Mouse (Mus musculus): ENCODE measurements around the gene Tacc2.
A peak's percentile ranks its signal among the peaks of the same experiment; 100 is the strongest.

Gene Tacc2

DNA sequence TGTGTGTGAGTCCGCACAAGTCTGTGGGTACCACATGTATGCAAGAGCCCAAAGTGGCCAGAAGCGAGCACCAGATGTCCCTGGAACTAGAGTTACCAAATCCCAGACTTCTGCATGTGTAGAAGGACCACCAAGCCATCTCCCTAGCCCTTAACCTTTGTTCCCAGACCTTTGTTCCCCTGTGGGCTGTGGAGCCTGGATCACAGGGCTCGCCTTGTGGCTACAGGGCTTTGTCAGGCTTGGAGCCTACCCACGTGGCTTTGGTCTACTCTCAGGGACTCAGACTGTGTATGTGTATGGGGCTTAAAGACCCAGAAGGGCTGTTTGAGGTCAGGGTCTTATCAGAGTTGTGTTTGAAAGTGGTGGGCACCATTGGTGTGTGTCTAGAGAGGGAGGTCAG is 111.4 kb downstream of the Tacc2 start:
- no peak for DNase-seq (ENCODE audit: low spot score)

DNA sequence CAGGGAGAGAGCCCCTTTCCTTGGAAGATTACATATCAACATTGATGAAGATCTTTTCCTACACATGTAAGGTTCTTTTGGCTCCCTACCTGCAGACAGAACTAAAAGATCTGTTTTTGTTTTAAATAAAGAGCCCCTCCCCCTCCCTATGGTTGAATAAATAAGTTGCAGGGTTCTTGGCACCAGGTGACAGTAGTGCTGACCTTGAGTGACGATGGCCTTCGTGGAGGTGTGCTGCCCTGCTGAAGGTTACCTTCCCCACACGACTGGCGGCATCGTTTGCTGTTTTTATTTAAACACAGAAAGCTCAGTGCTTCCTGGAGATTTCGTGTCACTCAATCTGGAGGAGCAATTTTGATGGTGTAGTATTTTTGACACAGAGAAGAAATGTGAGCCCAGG is 113.6 kb downstream of the Tacc2 start:
- DNase-seq (ENCODE audit: low spot score): no peak

DNA sequence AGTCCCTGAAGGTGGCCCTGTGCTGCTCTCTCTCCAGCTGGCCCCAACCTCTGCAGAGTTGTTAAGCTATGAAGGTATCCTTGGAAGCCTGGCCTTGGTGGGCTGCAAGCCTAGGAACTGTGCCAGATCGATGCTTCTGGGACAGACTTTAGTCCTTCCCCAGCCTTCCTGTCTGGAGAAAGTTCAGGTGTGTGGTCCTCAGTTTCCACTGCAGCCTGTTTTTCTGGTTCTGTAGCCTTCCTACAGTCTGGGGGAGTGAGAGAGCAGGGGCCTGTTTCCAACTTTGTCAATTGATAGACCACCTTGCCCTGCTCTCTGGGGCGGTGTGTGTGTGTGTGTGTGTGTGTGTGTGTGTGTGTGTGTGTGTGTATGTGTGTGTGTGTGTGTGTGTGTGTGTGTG is 114.7 kb downstream of the Tacc2 start:
- DNase-seq (ENCODE audit: low spot score): no peak

DNA sequence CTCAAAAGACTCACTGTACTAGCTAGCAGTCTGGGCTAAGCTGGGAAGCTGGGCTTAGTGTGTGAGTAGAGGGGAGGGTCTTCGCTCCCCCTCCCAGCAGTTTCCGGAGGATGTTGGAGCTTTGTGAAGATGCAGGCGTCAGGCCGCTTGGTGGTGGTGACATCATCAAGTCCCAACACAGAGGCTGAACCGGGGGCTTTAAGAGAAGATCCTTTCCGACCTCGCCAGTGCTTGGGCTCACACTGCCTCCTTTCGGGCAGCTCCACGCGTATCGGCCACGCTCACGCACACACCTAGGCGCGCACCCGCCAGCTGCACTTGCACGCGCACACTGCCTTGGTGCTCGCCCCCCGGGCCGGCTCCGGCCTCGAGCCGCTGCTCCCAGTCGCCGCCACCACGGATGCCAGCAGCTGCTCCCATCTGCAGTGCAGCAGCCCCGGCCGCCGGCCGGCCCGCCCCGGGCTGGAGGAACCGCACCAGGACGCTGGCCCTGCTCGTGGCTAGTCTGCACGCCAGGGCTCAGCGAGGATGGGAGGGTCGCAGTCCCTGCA is 115.2 kb downstream of the Tacc2 start:
- peak; percentile 22 for DNase-seq (ENCODE audit: low spot score)

DNA sequence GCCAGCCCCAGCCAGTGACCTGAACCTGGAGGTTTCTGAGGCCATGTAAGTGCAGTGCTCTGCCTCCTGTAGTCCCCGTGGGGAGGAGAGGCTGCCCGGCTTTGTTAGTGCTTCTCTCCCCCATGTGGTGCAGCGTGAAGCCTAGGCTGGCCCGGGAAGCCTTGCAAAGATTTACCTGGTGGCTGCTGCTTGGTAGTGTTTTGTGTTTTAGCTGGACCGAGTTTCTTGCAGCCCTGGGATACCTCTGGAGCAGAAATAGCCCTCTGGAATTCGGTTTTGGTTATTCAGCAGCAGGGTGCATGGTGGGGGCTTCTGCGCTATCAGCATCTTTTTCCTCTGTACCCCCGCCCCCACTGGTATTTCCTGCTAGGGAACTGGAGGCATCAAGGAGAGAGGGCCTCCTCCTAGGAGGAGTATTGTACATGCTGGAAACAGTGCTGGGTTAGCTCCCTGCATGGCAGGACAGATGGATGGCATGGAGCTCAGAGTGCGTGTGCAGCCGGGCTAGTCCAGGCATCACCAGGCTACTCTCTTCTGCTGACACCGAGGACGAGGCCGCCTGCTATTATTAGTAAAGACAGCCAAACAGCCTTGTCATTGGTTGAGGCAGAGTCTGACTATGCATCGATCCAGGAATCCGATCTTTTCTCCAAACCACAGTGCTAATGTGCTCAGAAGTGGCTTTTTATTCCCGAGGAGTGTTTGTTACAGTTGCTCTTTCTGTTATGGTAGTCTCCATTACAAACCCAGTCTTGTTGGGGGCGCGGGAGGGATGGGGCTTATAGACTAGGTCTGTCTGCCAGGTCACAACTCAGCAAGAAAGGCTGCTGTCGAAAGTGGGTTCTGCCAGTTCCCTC is 115.9 kb downstream of the Tacc2 start:
- DNase-seq (ENCODE audit: low spot score): no peak

DNA sequence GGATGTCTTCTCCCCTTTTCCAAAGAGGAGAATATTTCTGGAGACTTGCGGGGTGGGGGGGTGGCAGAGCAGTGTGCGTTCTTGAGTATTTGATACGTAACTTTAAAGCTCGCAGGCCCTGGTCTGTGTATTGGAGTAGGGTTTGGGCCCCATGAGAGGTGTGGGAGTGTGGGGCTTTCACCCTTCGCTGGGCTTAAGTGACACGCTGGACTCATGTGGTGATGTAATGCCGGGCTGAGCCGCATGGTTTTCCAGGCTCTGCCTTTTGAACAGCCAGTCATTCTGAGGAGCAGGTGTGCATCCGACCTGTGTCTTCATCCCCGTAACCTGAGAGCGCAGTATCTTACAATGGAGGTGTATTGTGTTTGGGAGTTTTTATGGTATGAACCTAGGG is 116.6 kb downstream of the Tacc2 start:
- DNase-seq (ENCODE audit: low spot score): no peak

GRCm38 (mm10) chr7:130695669-130696338 is 118.6 kb downstream of the Tacc2 start:
- DNase-seq (ENCODE audit: low spot score): no peak

DNA sequence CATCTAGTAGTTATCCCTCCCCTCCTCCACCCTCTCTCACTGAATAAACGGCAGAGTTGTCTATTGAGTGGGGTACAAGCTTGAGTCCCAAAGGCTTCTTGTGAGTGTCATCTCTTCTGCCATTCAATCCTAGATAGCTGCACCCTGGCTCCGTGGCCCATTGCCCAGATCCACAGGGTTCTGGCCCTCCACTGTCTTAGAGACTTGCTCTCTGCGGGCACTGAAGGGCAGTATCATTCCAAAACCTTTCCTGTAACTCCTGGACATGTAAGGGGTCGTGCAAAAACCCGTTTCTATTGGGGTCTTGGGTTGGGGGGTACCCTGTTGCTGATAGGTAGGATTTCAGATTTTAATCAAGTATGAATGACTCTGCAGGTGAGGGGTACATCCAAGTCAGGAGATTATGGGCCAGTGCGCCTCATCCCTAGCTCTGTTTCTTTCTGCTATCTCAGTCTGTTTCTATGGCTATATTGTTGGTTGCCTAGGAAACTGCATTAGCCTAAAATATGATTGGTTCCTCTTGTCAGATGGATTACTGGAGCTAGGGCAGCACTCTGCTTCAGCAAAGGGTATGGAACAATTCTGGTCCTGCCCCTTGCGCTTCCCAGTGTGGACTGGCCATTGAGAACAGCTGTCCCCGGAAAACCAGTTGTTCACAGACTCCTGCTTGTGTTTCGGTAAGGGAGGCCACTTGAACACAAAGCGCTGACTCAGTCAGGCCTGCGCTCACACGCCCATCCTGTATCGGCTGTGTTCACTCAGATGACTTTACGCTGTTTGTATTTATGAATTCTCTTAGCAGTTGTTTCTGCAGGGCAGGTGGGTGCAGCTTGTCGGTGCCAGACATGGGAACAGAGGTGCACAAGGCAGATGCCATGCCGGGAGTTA is 119.4 kb downstream of the Tacc2 start:
- DNase-seq (ENCODE audit: low spot score): no peak

- no peak for DNase-seq (ENCODE audit: low spot score)
Observed at GRCm38 (mm10) chr7:130698480-130698879, 121.2 kb downstream of the Tacc2 start.

DNA sequence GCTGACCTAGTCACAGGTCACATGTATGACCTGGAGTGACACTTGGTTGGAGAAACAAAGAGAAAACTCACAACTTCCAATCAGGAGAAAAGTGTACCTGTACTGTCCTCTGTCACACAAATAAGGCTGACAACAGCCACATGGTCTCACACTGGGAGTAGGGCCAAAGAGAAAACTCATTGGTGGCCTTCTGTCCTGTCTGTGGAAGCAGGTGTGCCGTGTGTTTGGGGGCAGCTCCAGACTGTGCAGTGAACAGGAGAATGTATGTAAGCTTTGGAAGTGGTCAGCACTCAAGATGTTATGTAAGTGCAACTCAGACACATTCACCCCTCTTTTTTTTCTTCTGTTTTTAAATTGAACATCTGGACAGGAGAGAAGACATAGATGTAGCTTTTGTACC is 124.1 kb downstream of the Tacc2 start:
- no peak for DNase-seq (ENCODE audit: low spot score)

DNA sequence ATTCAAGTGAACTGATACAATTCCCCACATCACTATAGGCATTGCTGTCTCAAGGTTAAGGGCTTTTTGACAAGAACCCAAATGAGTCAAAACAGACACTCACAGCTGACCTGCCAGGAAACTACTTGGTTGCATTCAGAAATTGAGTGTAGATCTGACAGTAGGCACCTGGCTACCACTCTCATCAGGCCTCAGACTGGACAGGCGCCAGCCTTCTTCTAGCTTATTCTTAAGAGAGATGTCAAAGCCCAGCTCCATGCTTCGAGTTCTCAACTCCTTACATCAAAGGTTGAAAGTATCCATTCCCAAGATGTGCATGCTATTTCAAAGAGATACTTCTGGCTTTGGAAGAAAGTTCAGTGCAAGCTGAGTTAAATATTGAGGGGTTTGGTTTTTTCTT is 128.0 kb downstream of the Tacc2 start:
- no peak for DNase-seq (ENCODE audit: low spot score)

GRCm38 (mm10) chr7:130708940-130709339 is 131.7 kb downstream of the Tacc2 start:
- DNase-seq (ENCODE audit: low spot score): peak; percentile 36

DNA sequence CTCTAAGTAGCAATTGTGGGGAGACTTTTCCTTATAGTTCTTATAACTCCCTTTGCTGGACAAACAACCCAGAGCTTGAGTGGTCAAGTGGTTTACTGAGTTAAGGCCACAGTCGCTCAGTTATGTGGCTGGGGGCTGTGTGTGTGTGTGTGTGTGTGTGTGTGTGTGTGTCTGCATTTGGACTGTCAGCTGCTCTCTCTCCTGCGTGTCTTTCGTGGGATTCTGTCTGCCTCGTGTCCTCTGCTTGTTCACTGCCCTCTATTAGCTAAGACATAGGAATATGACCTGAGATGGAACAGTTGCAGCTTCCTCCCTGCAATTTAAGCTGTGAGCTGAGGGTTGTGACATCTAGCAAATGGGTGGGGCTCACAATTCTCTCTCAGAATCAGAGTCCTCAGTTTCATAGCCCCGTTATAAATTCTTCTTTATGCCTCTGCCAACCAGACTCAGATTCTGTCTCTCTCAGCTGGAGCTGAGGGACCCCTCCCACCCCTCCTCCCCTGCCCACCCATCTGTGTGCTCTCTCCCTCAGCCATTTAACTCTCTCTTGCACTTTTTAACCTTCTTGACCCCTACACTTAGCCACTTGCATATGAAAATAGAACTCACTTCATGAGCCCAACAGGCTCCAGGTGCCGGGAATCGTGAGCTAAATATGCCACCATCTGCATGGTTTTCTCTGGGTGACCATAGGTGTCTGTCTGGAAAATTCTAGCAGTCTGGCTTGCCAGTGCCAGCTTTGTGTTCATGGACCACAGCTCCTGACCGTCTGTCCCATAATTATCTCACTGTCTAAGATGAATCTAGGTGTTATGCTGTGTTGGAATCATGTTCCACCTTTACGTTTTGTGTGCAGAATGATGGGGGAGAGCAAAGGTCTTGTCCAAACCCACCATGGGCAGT is 132.4 kb downstream of the Tacc2 start:
- no peak for DNase-seq (ENCODE audit: low spot score)

GRCm38 (mm10) chr7:130711851-130712250 is 134.6 kb downstream of the Tacc2 start:
- DNase-seq (ENCODE audit: low spot score): no peak

DNA sequence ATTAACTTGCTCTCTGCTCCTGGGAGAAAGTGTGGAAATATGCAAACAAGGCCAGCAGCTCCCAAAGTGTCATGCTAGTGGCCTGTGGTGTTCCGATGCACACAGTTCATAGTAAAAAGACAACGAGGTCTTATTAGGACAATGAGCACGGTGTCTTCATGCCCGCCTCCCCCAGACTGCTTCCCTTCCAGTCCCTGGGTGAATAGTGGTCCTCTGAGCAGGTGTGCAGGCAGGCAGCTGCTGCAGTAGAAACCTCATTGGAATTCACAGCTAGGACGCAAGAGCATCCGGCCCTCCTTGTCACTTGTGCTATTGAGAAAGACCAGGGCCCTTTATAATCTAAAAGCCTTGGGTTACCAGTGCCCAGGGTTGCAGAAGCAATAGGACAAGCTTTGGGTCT is 136.1 kb downstream of the Tacc2 start:
- DNase-seq (ENCODE audit: low spot score): no peak

- DNase-seq (ENCODE audit: low spot score): no peak
Observed at GRCm38 (mm10) chr7:130715467-130715866, 138.2 kb downstream of the Tacc2 start.

DNA sequence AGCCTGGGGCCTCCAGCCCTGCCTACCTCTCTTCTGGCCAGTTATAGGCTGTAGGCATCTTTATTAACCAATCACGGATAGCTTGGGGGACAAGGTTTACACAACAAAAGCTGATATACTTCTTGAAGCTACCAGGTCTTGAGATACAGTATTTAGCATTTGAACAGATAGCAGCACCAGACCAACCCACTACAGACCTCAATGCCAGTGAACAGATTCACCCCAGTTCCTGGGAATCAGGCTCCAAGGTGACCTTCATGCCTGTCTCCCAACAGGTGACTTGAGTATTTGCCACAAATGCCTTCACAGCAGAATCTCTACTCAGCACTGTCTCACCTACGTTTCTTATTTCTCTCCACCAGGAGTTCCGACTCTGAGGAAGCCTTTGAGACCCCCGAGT is 139.1 kb downstream of the Tacc2 start:
- DNase-seq (ENCODE audit: low spot score): no peak

DNA sequence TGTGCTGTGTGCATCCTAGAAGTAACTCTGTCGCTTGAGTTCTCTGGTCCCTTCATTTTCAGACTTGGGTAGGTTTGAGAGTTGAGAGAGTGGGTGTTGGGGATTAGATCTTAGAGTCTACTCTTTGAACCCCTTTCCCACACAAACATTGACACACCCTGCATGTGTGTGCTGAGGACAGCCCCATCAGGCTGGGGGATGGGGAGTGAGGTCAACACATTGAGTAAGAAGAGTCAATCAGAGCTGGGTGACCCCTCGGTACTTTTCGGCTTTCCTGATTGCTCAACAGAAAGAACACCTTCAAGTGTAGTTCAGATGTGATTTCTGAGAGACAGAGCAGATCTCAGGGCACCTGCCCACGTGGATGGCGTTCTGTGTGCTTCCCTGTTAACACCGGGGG is 139.8 kb downstream of the Tacc2 start:
- DNase-seq (ENCODE audit: low spot score): no peak

- DNase-seq (ENCODE audit: low spot score): no peak
Observed at GRCm38 (mm10) chr7:130719931-130720598, 142.8 kb downstream of the Tacc2 start.

GRCm38 (mm10) chr7:130720646-130721335 is 143.6 kb downstream of the Tacc2 start:
- DNase-seq (ENCODE audit: low spot score): no peak

All from ovary, adult 18-20 months (tissue).